8 mouse cellular contexts compared by ENCODE assay signal in genomic region chr1:179476461-179477156, GRCm38 (mm10). TPM values are rescaled to one million over a fixed set of nuclear protein-coding genes. Genes with fewer than 3 reads are reported as not detected.
DNase-seq lines count a peak whose midpoint lies in the region; ATAC-seq lines count a peak whose summit lies in the region.

No protein-coding gene starts in this region.

- no peaks in the 10 kb centered on the region for H3K27me3 ChIP-seq in embryonic facial prominence, embryonic 10.5 days (replicated peaks; ENCODE audit: low read depth, poor library complexity, severe bottlenecking)
- no peaks in the 10 kb centered on the region for H3K27me3 ChIP-seq in kidney, embryonic 14.5 days (ENCODE audit: control insufficient read depth, insufficient read depth, low read length)

- intact Hi-C loops in left cerebral cortex, postnatal 25 days (cut with DNase I), result loop anchor here (2.0 to 10.0 kb wide), 3 partner anchors 244 to 948 kb away; partner anchors contain the start of gene Kif26b

- H3K36me3 ChIP-seq in embryonic facial prominence, embryonic 10.5 days (replicated peaks), result peaks cover 17% of the 10 kb centered on the region
- H3K36me3 ChIP-seq in kidney, embryonic 14.5 days (ENCODE audit: control insufficient read depth, insufficient read depth, low read length), result no peaks in the 10 kb centered on the region; the same call in 1 of the 2 replicates

- no peak overlapping the region for H3K4me2 ChIP-seq in kidney, embryonic 14.5 days (replicated peaks; ENCODE audit: low read depth, low read length)

- no peak overlapping the region for H3K9ac ChIP-seq in kidney, embryonic 14.5 days (ENCODE audit: low read depth, low read length)

- no peak overlapping the region; the same call in 1 of the 2 replicates for H3K27ac ChIP-seq in embryonic facial prominence, embryonic 10.5 days (replicated peaks)
- H3K27ac ChIP-seq in kidney, embryonic 14.5 days (ENCODE audit: low read depth, low read length), result peak overlapping the region; percentile 14; the same call in 1 of the 2 replicates

- WGBS in embryonic facial prominence, embryonic 10.5 days, result 65% methylated on average over 6 of the region's 6 CpGs
- 27% methylated on average over 6 of the region's 6 CpGs for WGBS in kidney, embryonic 14.5 days

- no peak overlapping the region for H3K4me3 ChIP-seq in embryonic facial prominence, embryonic 10.5 days
- no peak overlapping the region for H3K4me3 ChIP-seq in kidney, embryonic 14.5 days (ENCODE audit: low read length)

- ATAC-seq in kidney, embryonic 14.5 days (ENCODE audit: low FRiP score, low TSS enrichment), result peak; percentile 63

- peaks cover 16% of the 10 kb centered on the region for H3K4me1 ChIP-seq in embryonic facial prominence, embryonic 10.5 days
- peaks cover 23% of the 10 kb centered on the region for H3K4me1 ChIP-seq in kidney, embryonic 14.5 days (ENCODE audit: control insufficient read depth, insufficient read depth, low read length)

- peak; percentile 18 to 28 for DNase-seq in cerebellum, postnatal 14 days
- no peak for DNase-seq in cerebellum, adult 9-10 months
- DNase-seq in 3134 (ENCODE audit: extremely low read depth, insufficient read length, low spot score), result peak; percentile 45
- peak; percentile 30 for DNase-seq in embryonic facial prominence, embryonic 10.5 days (ENCODE audit: low spot score)
- no peak for DNase-seq in left cerebral cortex, postnatal 25 days (ENCODE audit: low spot score in 2 of 2)
- no peak for DNase-seq in right cerebral cortex, postnatal 4 days
- DNase-seq in layer of hippocampus, postnatal 14 days (ENCODE audit: low spot score in 2 of 2), result no peak

- peaks cover 8% of the 10 kb centered on the region for H3K9me3 ChIP-seq in embryonic facial prominence, embryonic 10.5 days
- H3K9me3 ChIP-seq in kidney, embryonic 14.5 days (ENCODE audit: control insufficient read depth, low read length), result peaks cover 8% of the 10 kb centered on the region

RNA-seq across cellular contexts. Expression of gene Smyd3, which starts 41.2 kb away (rescaled TPM):
- polyA plus RNA-seq in embryonic facial prominence, embryonic 10.5 days (2016; fragmentation: Nextera tagmentation; extraction: Ambion mirVana), result 20.7 and 21.5 TPM in 2 replicates
- 19.9 and 21.5 TPM in 2 replicates for polyA plus RNA-seq in kidney, embryonic 14.5 days (2014; fragmentation: Nextera tagmentation; extraction: Ambion mirVana)
- total RNA-seq in left cerebral cortex, postnatal 25 days (2021), result 10 to 100 TPM; 22.1 to 23.6 TPM
- total RNA-seq in layer of hippocampus, postnatal 14 days (2021), result 10 to 100 TPM; 18.2 to 19.3 TPM

Comparison
In these comparisons a context has a peak if more than half of its experiments do, and no peak if none do; other contexts are left out.
1. DNase-seq: peak in cerebellum, postnatal 14 days (2 of 2), 3134 (single experiment) and embryonic facial prominence, embryonic 10.5 days (single experiment); none in cerebellum, adult 9-10 months (single experiment), left cerebral cortex, postnatal 25 days (0 of 2), right cerebral cortex, postnatal 4 days (single experiment) and layer of hippocampus, postnatal 14 days (0 of 2).